Mouse (Mus musculus) c-Kit-positive CD71-positive TER-119-negative erythroid progenitor cells, embryonic 14.5 days (primary cell): ENCODE measurements at regions not wholly inside any gene's neighbourhood (a gene's known extent, or its start where the extent isn't known, plus 50 kb on each side); places are given as distances from the start of the nearest gene placed in this dataset.
A peak's percentile ranks its signal among the peaks of the same experiment; 100 is the strongest.
"Not testable (repeated sequence)": the region's sequence is repeated elsewhere in the genome, so short reads cannot be mapped to it uniquely, and the experiment has no call there.

Experiments used
- DNase-seq: peaks from one replicate; pipeline ENCODE4 v3.0.0-alpha.2; 2013; ENCODE audit warnings: low read depth

- DNase-seq: peak; percentile 41
Observed at GRCm38 (mm10) chr16:31553361-31554146, 109.7 kb upstream of the Dlg1 start.

GRCm38 (mm10) chr16:31560426-31560825, 102.8 kb upstream of the Dlg1 start:
- DNase-seq: no peak

- DNase-seq: no peak
Observed at GRCm38 (mm10) chr16:31564926-31565325, 98.3 kb upstream of the Dlg1 start.

- DNase-seq: no peak
Observed at GRCm38 (mm10) chr16:31568316-31568715, 94.9 kb upstream of the Dlg1 start.

GRCm38 (mm10) chr16:31569871-31570270, 93.4 kb upstream of the Dlg1 start:
- no peak for DNase-seq

- no peak for DNase-seq
Observed at GRCm38 (mm10) chr16:31570311-31571139, 92.7 kb upstream of the Dlg1 start.

GRCm38 (mm10) chr16:31573833-31574232, 89.4 kb upstream of the Dlg1 start:
- not testable (repeated sequence) for DNase-seq

- DNase-seq: not testable (repeated sequence)
Observed at GRCm38 (mm10) chr16:31575646-31576045, 87.6 kb upstream of the Dlg1 start.

- no peak for DNase-seq
Observed at GRCm38 (mm10) chr16:31576422-31576821, 86.8 kb upstream of the Dlg1 start.

GRCm38 (mm10) chr16:31577347-31577746, 85.9 kb upstream of the Dlg1 start:
- no peak for DNase-seq

GRCm38 (mm10) chr16:31579318-31579717, 83.9 kb upstream of the Dlg1 start:
- DNase-seq: no peak

GRCm38 (mm10) chr16:31580779-31581178, 82.5 kb upstream of the Dlg1 start:
- no peak for DNase-seq

- DNase-seq: no peak
Observed at GRCm38 (mm10) chr16:31582885-31583284, 80.4 kb upstream of the Dlg1 start.

GRCm38 (mm10) chr16:31583627-31584026, 79.6 kb upstream of the Dlg1 start:
- no peak for DNase-seq

- DNase-seq: no peak
Observed at GRCm38 (mm10) chr16:31584216-31584823, 78.9 kb upstream of the Dlg1 start.

- DNase-seq: no peak
Observed at GRCm38 (mm10) chr16:31587036-31587435, 76.2 kb upstream of the Dlg1 start.

GRCm38 (mm10) chr16:31589576-31589975, 73.7 kb upstream of the Dlg1 start:
- DNase-seq: no peak

- DNase-seq: no peak
Observed at GRCm38 (mm10) chr16:31591565-31591964, 71.7 kb upstream of the Dlg1 start.

- DNase-seq: no peak
Observed at GRCm38 (mm10) chr16:31592014-31592871, 71.0 kb upstream of the Dlg1 start.

GRCm38 (mm10) chr16:31592973-31593683, 70.1 kb upstream of the Dlg1 start:
- DNase-seq: no peak

GRCm38 (mm10) chr16:31597965-31598364, 65.3 kb upstream of the Dlg1 start:
- DNase-seq: no peak
